Mouse (Mus musculus): ENCODE data around the gene Prune2.

DNA sequence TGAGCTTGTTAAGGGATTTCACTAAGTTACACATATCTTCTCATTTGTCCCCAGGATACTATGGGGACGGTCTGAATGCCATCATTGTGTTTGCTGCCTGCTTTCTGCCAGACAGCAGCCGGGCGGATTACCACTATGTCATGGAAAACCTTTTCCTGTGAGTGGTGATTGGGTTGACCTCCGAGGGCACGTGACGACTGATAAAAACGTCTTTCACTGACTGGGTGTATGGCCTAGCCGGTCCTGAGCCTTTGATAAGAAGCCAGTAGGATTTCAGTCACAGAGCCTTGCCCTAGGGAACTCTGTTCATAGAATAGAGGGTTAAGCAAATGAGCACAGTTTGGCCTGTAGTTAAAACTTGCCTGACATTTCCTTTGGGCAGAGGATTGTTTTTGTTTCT, 243.1 kb downstream of the Prune2 start:
- TF ChIP-seq CTCF (IDR thresholded peaks at IDR 0.05; ENCODE audit: low read depth, low read length) (no peak), EP300 (IDR thresholded peaks at IDR 0.05; ENCODE audit: insufficient read depth, low read depth, low read length) (no peak)
